Mouse (Mus musculus): ENCODE results near the gene Gm17175. TPM values are rescaled to one million over a fixed set of nuclear protein-coding genes. Genes with fewer than 3 reads are reported as not detected.

Gm17175 gene
- polyA plus RNA-seq (2014; fragmentation: Illumina TruSeq; extraction: RNeasy Lipid Tissue Mini Kit (QIAGEN cat#74804); ENCODE audit: low read depth, low replicate concordance), result not detected

DNA sequence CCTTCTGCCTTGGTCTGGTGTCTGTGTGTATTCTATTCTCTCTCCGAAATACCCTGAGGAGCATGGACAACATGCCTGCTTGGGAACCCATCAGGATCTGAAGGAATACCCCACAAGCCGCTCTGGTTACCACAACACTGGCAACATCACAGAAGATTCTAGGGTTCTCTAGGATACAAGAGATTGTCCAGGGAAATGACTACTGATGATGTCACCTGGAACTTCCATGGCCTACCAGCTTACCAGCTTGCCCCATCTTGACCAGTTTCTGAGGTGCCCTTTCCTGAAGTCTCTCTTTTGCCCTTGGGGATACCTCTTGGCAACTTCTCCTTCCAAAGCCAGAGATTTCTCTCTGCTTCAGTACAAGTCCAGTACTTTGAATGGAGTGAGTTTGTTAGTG is at the start of gene Gm17175:
Gene Gm17175 (minus strand): TSS at position 101 of the 400 bp plus-strand sequence.

DNA sequence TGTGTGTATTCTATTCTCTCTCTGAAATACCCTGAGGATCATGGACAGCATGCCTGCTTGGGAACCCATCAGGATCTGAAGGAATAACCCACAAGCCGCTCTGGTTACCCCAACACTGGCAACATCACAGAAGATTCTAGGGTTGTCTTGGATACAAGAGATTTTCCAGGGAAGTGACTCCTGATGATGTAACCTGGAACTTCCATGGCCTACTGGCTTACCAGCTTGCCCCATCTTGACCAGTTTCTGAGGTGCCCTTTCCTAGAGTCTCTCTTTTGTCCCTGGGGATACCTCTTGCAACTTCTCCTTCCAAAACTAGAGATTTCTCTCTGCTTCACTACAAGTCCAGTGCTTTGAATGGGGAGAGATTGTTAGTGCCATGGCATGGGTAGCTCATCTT is 37.3 kb upstream of the Gm17175 start, which contains the start of gene Gm17078:
Gene Gm17078 (minus strand): TSS at position 101 of the 400 bp plus-strand sequence.

GRCm38 (mm10) chr14:51592039-51592438 is 18.2 kb upstream of the Gm17175 start, which contains the start of gene Gm17174:
Gene Gm17174, minus strand, starts transcription at chr14:51592139.

DNA sequence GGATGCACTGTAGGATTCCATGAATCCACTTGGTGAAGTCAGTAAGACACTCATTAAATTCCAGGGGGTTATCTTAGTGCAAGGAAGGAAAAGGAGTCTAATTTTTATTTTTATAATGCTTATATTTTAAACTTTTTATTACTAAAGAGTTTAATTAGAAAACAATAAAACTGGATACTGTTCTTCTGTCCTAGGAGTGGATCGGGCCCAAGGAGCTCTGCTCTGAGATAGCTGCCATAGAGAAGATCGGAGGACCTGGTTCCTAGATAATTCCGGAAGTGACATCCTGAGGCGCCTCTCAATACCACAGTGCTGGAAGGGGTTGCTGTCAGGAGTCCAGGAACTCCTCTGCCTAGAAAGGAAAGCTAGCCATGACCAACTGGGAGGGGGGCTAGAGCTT is 21.4 kb downstream of the Gm17175 start, which contains the start of gene Gm5622:
Gene Gm5622 (plus strand): TSS at position 301 of the 400 bp plus-strand sequence.

Other genes starting within 250 kb of the Gm17175 start
- gene Gm7247, start 212.3 kb downstream of the Gm17175 start, polyA plus RNA-seq (2014; fragmentation: Illumina TruSeq; extraction: RNeasy Lipid Tissue Mini Kit (QIAGEN cat#74804); ENCODE audit: low read depth, low replicate concordance), result not detected
- not detected for gene Vmn2r88, start 163.2 kb downstream of the Gm17175 start, polyA plus RNA-seq (2014; fragmentation: Illumina TruSeq; extraction: RNeasy Lipid Tissue Mini Kit (QIAGEN cat#74804); ENCODE audit: low read depth, low replicate concordance)
- gene Vmn2r89, start 122.2 kb downstream of the Gm17175 start, polyA plus RNA-seq (2014; fragmentation: Illumina TruSeq; extraction: RNeasy Lipid Tissue Mini Kit (QIAGEN cat#74804); ENCODE audit: low read depth, low replicate concordance), result not detected
- not detected for gene Gm5622, start 21.3 kb downstream of the Gm17175 start, polyA plus RNA-seq (2014; fragmentation: Illumina TruSeq; extraction: RNeasy Lipid Tissue Mini Kit (QIAGEN cat#74804); ENCODE audit: low read depth, low replicate concordance)
- not detected for gene Gm17174, start 18.1 kb upstream of the Gm17175 start, polyA plus RNA-seq (2014; fragmentation: Illumina TruSeq; extraction: RNeasy Lipid Tissue Mini Kit (QIAGEN cat#74804); ENCODE audit: low read depth, low replicate concordance)
- gene Gm17078, start 37.2 kb upstream of the Gm17175 start, polyA plus RNA-seq (2014; fragmentation: Illumina TruSeq; extraction: RNeasy Lipid Tissue Mini Kit (QIAGEN cat#74804); ENCODE audit: low read depth, low replicate concordance), result not detected
- not detected for gene Gm4181, start 61.6 kb upstream of the Gm17175 start, polyA plus RNA-seq (2014; fragmentation: Illumina TruSeq; extraction: RNeasy Lipid Tissue Mini Kit (QIAGEN cat#74804); ENCODE audit: low read depth, low replicate concordance)
- not detected for gene Gm17079, start 121.4 kb upstream of the Gm17175 start, polyA plus RNA-seq (2014; fragmentation: Illumina TruSeq; extraction: RNeasy Lipid Tissue Mini Kit (QIAGEN cat#74804); ENCODE audit: low read depth, low replicate concordance)
- not detected for gene Gm5800, start 143.1 kb upstream of the Gm17175 start, polyA plus RNA-seq (2014; fragmentation: Illumina TruSeq; extraction: RNeasy Lipid Tissue Mini Kit (QIAGEN cat#74804); ENCODE audit: low read depth, low replicate concordance)
- 194 TPM for gene Ang4, start 199.5 kb upstream of the Gm17175 start, polyA plus RNA-seq (2014; fragmentation: Illumina TruSeq; extraction: RNeasy Lipid Tissue Mini Kit (QIAGEN cat#74804); ENCODE audit: low read depth, low replicate concordance)
- 0.32 TPM for gene AY358078, start 226.0 kb upstream of the Gm17175 start, polyA plus RNA-seq (2014; fragmentation: Illumina TruSeq; extraction: RNeasy Lipid Tissue Mini Kit (QIAGEN cat#74804); ENCODE audit: low read depth, low replicate concordance)